Mouse (Mus musculus): ENCODE results near the gene Cox18.
"Not testable (repeated sequence)": the region's sequence is repeated elsewhere in the genome, so short reads cannot be mapped to it uniquely, and the experiment has no call there.

Gene Cox18

DNA sequence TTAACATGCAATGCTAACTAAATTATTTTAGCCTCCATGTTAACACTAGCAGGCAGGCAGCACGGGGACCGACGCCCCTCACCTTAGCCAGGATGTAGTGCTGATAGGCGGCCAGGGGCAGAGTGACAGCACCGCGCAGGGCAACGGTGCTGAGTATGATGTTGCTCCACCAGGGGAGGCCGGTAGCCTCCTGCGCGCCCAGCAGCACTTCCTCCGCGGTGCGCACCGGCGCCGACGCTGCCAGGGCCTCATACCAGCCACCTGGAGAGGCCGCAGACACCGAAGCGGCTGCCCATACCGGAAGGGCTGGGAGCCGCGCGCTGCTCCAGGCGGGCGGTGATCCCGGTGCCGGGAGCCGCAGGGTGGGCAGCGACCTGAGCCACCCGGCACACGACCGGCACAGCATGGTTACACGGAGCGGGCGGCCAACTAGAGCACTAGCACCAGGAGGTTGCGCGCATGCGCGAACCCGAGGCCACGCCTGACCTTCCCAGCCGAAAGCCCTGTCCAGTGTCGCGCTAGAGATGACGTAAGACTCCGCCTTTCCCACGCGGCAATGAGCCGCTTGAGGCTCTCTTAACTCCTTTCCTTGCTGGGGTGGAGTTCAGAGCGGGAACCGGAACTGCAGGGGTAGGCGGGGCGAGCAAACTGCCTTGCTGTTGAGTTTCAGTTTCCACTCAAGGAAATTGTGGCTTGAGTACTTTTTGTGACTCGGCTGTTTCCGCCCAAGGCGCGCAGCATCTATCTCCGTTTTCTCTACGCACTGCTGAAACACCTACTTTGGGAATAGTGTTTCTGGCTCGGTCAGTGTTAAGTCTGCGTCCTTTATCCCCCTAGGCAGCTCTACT is at the start of gene Cox18:
TSS of gene Cox18 (minus strand) at position 468 of the 848 bp plus-strand sequence.
- peak; percentile 99 for DNase-seq

DNA sequence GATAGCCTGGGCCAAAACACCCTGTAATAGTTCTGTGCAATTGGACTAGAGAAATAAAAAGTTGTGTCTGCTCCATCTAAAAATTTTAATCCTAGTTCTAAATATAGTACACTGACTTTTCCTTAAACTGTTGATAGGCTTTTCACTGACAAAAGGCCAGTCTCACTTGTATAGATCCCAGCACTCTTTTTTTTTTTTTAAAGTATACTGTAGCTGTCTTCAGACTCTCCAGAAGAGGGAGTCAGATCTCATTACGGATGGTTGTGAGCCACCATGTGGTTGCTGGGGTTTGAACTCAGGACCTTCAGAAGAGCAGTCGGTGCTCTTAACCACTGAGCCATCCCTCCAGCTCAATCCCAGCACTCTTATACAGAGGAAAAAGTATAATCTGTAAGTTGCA is 38.4 kb upstream of the Cox18 start:
- DNase-seq, result not testable (repeated sequence)

DNA sequence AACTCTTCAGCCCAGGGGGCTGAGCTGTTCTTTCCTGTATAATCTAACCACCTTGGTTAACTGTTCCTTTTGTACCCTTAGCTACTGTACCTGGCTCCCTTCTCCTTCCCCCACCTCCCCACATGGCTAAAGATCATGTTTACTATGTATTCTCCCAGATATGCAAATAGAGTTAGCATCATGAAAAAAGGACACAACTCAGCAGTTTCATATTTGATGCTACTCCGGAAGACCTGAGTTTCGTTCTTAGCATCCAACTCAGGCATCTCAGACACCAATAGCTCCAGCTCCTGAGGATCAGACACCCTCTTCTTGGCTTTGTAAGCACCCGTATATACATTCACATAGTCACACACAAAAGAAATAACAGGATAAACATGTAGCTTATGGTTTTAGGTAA is 33.2 kb upstream of the Cox18 start:
- no peak for DNase-seq

DNA sequence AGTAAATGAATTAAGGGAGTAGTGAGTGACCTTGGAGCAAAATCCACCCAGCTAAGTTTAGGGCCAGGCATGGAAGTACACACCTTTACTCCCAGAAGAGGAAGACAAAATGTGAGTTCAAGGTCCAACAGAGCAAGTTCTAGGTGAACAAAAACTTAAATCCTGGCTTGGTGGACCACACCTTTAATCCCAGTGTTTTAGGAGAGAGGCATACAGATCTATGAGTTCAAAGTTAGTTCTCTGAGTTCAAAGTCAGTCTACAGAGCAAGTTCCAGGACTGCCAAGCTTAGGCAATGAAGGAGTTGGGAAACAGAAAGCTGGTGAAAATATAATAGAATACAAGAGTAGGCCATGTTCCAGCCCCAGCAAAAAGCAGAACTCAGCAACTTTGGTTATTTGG is 23.7 kb upstream of the Cox18 start:
- DNase-seq, result no peak

DNA sequence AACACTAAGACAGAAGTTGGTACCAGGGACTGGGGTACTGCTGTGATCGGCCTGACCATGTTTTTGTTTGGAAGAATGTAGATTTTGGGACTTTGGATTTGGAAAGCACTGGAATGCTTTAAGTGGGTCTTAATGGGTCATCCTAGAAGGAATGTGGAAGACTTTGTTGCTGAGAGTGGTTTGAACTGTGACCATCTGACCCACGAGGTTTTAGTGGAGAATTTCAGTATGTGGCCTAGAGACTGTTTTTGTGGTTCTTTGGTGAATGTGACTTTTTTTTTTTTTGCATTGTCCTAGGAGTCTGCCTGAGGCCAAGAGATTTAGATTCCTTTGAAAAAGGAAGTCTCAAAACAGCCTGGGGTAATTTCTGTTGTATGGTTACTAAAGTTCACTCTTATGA is 23.2 kb upstream of the Cox18 start:
- no peak for DNase-seq

DNA sequence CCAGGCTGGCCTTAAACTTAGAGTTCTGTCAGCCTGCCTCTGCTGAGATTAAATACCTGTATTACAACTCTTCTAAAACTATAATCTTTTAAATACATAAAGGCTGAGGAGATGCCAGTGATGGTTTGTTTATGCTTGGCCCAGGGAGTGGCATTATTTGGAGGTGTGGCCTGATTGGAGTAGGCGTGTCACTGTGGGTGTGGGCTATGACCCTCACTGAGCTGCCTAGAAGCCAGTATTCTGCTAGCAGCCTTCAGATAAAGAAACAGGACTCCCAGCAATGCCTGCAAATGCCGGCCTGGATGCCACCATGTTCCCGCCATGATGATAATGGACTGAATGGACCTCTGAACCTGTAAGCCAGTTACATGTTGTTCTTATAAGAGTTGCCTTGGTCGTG is 22.8 kb upstream of the Cox18 start:
- DNase-seq, result no peak

DNA sequence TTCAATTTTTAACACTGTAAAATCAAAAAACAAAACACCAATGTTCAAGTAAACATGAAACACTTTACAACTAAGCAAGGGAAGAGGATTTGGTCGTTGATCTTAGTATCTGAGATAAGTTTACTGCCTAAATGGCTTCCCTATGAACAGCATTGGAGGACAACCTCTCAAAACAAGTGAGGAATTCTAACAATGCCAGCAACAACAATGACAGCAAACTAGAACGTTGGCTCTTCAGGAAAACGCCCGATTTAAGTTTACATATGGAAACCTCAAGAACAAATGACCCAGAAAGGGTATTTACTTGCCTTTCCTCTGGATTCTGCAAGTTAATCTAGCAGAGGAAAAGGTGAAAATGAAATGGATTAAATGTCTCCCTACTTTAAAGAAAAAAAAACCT is 21.6 kb upstream of the Cox18 start:
- DNase-seq, result no peak

DNA sequence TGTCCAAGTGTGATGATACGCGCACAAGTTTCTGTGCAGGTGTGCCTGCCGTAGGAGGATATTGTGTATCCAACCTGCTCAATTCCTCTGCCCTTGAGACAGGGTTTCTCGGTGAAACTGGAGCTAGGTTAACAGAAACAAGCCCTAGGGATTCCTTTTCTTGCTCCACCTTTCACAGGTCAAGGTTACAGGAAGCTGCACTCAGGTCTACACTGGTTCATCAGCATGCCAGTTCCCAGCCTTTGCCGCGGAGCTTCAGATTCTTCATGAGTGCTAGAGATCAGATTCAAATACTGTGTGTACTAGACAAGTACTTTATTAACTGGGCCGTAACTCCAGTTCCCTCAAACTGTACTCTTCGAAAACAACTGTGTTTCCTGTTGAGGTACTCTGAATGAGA is 11.4 kb upstream of the Cox18 start:
- no peak for DNase-seq

DNA sequence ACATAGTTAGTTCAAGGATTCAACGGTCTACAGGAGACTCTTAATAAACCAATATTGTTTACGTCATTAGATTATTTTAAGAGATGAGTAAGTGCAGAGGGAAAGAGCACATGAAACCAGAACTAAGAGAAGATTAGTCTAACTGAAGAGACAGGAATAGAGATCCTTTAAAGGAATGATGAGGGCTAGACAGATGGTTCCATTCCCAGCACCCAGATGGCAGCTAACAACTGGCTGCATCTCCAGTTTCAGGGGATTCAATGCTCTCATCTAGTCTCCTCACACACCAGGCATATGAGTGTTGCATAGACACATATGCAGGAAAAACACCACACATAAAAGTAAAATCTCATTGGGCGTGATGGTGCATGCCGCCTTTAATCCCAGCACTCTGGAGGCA is 9.5 kb upstream of the Cox18 start:
- DNase-seq, result no peak

DNA sequence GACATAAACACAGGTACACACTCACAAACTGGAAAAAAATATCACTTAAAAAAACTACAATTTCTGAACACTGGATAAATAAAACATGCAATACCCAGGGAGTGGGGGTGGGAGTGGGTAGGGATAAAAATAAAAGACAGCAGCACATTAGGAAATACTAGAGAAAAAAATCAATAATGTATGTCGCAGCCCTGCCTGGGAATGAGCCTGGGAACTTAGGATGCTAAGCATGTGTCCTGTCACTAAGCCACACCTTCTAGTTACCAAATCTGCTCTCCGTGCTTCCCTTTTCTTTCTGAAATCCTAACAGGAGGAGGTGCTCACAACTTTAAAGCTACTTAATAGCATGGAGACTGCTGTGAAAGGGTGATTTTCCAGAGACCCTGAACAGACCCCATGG is 6.0 kb upstream of the Cox18 start:
- no peak for DNase-seq

DNA sequence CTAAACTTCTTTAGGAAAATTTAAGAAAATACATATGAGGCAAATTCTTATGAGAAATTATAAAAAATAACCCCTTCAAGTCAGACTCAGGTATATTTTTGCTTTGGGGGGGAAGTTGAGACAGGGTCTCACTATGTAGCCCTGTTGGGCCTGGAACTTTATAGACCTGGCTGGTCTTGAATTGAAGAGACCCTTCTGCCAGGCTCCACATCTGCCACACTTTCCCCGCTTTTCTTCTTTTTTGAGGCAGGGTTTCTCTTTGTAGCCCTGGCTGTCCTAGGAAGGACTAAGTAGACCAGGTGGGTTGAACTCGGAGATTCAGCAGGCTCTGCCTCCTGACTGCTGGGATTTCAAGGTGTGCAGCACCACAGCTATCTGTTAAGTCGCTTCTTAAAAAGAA is 2.9 kb upstream of the Cox18 start:
- DNase-seq, result no peak

DNA sequence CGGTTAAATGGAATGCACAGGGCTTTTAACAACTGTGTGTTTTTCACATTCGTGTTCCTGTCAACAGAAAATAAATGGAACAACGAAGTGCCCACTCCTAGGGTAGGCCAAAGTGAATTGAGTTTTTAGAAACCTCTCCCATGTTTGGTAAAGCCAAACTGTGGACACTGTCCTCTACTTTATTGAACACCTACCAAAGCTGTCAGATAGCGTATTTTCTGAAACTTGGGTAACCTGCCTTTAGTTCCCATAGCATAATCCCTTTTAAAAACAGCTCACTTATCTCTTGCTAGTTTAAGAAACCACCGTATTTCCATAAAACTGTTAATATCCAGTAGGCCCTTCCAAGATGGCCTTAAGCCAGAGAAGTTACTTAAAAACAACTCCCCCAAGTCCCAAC is 929 bp upstream of the Cox18 start:
- DNase-seq, result no peak

DNA sequence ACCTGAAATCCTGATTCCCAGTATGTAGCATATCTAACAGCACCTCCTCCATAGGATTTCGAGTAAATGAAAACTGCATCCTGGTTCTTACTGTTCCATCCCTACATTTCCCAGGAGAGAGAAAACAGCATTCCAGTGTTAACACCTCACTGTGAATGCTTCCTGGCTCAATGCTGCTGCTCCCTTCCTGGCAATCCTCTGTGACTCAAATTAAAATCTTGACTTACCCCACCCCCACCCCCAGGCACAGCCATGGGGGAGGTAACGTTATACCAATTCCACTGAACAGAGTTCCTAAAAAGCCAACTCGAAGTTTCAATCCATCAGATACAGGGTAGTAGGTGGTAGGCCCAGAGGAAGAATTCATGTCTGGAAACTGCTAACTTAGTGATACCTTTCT is 864 bp downstream of the Cox18 start:
- DNase-seq, result peak in 1 of 2 experiments; percentile 17

DNA sequence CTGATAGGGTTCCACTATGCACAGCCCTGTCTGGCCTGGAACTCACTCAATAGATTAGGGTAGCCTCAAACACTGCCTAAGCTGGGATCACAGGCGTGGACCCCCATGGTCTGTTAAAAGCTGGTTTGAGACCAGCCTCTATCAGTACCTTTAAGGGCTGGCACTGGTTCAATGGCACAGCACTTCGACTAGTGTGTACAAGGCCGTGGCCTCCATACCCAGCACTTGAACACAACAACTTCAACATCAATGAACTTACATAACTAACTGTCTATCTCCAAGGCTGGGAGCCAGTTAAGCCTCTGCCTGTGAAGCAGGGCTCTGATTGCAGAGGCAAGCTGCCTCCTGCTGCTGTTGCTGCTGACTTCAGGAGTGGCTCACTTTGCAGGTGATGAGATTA is 6.0 kb downstream of the Cox18 start:
- DNase-seq, result no peak

DNA sequence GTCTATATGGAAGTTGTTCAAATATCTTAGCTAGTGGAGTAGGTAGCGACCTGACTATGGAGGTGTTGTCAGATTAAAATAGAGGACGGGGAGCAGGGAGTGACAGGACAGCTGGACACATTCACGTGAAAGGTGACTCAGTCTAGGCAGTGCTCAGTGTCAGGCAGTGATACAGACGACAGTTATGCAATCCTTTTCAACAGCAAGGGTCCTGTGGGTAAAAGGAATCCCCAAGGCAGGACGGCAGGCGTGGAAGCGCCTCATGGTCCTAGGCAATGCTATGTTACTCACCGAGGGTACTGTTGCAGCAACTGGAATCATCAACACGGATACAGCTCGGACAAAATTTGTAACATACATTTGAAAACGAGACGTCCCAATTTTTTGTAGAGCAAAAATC is 6.6 kb downstream of the Cox18 start:
- no peak for DNase-seq

DNA sequence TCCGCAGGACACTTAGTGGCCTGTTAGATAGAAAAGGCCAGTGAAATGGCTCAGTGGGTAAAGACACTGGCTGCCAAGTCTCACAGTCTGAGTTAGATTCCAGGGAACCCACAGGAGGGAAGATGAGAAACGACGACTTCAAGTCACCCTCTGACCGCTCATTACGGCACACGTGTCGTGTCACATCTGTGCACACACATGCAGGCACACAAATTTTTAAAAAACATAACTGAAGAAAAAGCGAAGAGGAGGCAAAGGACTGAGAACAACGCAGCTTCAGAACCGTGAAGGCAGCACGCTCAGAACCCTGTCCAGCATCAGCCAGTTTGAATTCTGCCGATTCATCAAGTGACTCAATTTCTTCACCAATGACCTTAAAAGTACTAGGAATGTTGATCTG is 10.4 kb downstream of the Cox18 start:
- no peak for DNase-seq

DNA sequence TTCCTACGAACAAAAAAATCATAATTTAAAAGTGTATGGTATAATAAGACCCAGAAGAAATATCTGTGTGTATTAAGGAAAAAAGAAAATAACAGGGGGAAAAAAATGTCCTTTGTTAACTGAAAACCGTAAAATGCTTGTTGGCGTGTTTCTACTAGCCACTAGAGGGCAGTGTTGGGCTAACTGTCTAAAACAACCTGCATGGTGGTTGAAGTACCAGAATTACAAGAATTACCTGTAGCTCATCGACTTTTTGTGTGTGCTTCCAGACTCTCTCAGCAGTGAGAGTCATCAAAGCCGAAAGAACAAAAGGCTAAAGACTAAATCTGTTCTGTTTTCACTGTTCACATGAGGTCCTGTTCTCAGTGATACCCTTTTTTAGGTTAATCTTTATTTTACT is 20.6 kb downstream of the Cox18 start:
- peak; percentile 29 to 67 for DNase-seq

DNA sequence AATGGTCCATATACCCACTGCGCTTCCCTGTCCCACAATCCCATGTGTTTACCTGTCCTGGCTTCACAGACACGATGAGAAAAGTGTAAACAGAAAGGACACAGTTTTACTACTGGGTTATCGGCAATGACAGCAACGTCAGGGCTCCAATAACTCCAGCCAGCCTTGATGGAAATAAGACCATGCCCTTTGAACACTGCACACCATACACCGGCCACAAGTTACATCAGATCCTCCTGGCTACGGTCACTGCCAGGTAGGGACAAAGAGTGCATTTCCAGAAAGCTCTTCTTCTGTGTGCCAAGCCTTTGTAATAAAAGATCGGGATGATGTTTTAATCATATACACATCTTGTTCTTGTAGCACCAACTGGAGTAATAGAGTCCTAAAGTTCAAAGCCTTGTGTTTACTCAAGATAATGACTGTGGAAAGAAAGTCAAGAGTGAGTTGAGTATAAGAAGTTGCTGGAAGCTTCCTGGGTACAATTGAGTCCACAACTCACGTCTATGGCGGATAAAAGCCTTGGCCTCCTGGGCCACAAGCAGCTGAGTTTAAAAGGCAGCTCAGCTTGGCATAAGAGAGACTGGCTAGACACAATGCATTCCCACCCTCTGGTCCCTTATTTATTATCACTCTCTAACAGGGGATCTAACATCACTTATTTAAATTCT is 21.2 kb downstream of the Cox18 start:
- no peak for DNase-seq

DNA sequence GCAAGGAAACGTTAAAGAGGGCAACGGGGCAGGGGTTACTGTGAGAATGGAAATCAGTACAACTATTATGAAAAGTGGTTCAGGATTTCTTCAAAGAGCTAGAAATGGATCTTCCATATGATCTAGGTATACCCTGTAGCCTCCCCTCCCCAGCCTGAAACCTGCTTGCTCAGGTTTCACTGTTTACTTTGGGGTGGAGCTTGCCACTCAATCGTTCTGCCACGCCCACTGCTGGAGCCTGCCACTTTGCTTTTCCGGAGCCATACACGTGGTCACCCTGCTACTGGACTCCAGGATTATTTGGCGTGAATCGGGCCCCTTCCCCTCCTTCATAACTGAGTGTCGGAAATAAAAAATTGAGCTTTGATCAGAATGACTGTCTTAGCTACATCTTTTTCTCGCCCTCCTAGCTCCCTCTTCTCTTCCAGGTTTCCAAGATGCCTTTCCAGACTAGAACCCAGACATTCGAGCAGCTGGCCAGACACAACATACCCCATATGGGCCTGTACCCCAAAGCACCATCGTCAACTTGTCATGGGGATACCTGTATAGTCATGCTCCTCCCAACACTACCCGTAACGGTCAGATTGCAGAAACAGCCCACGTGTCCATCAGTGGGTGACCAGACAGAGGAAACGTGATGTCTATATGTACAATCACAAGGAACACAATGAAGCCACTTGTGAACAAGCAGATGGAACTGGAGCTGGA is 23.7 kb downstream of the Cox18 start:
- DNase-seq, result no peak

DNA sequence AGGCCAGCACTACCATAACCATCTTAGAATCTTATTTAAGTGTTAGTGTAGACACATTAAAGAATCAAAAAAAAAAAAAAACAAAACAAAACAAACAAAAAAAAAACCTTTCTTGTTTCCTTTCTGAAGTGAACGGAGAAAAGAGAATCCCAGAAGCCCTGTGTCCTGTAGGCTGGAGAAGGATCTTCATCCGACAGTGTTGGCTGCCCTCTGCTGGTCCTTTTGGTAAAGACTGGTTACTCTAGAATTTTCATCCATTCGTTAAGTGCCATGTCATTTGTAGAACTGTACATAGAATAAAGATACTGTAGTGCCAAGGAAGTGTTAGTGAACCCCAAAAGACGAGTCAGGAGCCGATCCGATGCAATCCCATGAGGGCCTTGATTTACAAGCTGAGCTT is 29.0 kb downstream of the Cox18 start:
- DNase-seq, result peak; percentile 51 to 73

DNA sequence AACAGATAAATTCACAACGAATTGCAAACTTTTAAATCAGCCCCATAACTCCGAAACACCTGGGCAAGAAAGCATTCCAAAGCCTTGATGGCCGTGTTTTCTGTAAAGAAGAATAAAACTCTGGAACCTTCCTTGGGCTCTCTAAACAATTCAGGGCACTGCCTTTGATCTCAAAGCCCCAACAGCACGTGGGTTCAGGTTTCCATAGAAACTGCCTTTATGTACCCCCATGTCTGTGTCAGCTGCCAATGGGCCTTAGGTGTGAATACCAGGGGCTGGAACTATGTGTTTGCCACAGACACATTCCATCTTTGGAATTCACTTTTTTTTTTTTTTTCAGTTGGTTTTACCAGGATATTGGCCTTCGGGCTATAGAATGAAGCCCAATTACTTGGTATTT is 41.0 kb downstream of the Cox18 start:
- DNase-seq, result no peak

DNA sequence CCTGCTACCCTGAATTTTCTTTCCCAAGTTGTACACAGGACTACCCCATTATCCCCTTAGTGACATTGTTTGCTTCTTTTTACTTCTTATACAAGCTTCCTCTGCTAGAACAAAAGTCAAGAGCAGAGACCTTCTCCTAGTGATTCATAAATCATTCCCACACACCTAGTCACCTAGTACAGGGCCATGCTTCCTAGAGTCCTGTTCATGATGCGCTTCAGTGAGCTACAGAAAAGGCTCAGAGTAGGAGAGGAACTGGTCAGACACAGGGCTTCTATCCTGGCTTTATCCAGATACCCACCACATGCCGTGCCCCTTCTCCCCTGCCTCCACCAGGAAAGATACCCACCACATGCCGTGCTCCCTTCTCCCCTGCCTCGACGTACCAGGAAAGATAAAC is 44.7 kb downstream of the Cox18 start:
- DNase-seq, result no peak

DNA sequence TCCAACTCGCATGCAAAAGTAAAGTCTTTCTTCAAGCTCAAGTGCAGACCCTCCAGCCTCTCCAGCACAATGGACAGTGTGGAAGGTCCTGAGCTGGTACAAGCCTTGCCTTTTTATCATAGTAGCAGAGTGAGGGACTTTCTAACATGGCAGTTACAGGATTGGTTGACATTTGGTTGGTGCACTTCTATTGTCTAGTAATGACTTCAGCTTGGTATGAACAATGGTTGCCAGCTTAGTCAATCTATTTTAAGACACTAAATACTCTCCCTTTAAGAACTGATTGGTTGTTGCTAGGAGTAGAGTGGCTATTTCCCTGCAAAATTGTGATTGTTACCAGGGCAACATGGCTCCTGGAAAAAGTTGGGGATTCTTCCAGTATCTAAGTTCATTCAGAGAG is 45.7 kb downstream of the Cox18 start:
- DNase-seq, result no peak
